Mouse (Mus musculus): ENCODE results near the gene Insl3. TPM values are rescaled to one million over a fixed set of nuclear protein-coding genes. Genes with fewer than 3 reads are reported as not detected.
"Not testable (repeated sequence)": the region's sequence is repeated elsewhere in the genome, so short reads cannot be mapped to it uniquely, and the experiment has no call there.

Gene Insl3
- total RNA-seq, 2 experiments from 2014 or later: 1.2 to 4.7 TPM

DNA sequence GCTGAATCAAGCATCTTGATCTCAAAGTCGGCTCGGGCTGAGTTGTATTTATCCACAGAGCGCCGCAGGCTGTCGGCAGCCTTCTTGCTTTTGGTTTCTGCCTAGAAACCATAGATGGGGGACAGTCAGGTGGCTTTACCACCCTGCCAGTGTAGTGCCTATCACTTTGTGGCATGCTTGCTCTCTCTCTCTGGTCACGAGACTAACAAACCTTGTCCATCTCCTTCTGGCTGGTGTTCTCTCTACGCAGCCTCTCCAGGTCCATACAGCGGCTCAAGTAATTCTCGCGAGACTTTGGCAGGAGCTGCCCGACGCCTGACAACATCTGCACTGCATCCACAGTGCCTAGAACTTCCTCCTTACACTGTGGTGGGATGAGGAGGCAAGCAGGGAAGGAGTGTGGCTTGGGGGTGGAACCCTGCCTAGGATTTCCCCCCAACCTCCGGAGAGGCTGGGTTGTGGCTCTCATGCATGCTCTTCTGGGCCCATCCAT lies 27.6 kb downstream of the Insl3 start:
- intact Hi-C loops (cut with DNase I): no loop called here
- no peak for DNase-seq (ENCODE audit: extremely low spot score in 1 of 2, low spot score in 2 of 2)
- TF ChIP-seq CTCF (IDR thresholded peaks at IDR 0.05): no peak
- no peak overlapping the region for H3K4me3 ChIP-seq
- H3K27ac ChIP-seq: peak overlapping the region; percentile 3

DNA sequence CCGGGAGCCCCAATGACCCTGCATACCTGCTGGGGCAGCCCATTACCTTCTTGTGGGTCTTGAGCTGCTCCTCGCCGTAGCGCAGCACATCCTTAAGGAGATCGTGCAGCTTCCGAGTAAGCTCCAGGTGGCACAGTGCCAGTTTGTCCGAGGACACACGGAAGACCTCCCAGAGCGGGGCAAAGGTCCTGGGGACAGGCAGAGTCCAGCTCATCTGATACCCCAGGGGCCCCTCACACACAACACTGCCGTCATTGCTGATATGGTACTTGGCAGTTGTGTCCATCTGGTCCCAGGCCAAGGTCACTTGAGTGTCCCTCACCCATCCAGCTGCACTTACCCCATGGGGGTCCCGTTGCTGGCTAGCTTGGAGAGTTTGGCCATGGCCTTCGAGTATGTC lies 28.1 kb downstream of the Insl3 start:
- Histone ChIP-seq H3K27ac (peak overlapping the region; percentile 3; the same call in 1 of the 2 replicates), H3K4me3 (no peak overlapping the region)
- DNase-seq (ENCODE audit: extremely low spot score in 1 of 2, low spot score in 2 of 2): no peak
- intact Hi-C loops (cut with DNase I): no loop called here
- no peak for TF ChIP-seq CTCF (IDR thresholded peaks at IDR 0.05)

DNA sequence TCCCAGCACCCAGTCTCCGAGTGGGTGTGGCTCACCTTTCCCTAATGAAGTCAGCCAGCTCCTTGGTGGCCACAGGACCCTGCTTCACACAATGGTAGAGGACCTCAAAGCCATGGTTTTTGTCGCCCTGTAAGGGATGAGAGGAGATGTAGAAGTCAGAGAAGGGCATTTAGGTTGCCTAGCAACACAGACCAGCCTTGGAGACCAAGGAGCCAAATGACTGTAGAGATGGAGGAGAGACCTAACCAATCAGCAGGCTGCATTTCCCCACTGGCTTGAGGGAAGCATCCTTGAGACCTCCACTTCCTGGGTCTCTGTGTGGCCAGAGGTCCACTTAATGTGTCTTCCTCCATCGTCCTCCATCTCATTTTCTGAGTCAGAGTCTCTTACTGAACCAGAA lies 29.2 kb downstream of the Insl3 start:
- Histone ChIP-seq H3K27ac (peak overlapping the region; percentile 84), H3K4me3 (no peak overlapping the region)
- no peak for TF ChIP-seq CTCF (IDR thresholded peaks at IDR 0.05)
- intact Hi-C loops (cut with DNase I): no loop called here
- DNase-seq (ENCODE audit: extremely low spot score in 1 of 2, low spot score in 2 of 2): no peak

DNA sequence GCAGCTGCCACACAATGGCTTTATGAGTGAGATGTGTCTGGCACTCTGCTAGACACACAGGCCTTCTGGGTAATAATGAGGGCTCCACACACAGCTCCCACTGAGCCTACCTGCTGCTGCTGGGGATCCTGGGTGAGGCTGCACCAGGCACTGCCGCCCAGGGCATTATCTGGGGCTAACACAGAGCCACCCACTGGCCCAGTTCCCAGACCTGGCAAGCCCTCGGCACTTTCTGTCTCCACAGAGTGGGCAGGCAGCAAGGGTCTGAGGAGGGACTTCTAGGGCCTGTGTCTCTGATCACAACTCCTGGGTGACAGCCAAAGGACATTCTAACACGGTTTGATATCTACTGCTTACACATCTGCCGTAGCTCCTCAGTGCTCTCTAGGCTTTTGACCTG lies 30.2 kb downstream of the Insl3 start:
- intact Hi-C loops (cut with DNase I): no loop called here
- DNase-seq (ENCODE audit: extremely low spot score in 1 of 2, low spot score in 2 of 2): peak; percentile 53 to 56
- H3K27ac ChIP-seq: peak overlapping the region; percentile 84
- TF ChIP-seq CTCF (IDR thresholded peaks at IDR 0.05): no peak
- no peak overlapping the region for H3K4me3 ChIP-seq

DNA sequence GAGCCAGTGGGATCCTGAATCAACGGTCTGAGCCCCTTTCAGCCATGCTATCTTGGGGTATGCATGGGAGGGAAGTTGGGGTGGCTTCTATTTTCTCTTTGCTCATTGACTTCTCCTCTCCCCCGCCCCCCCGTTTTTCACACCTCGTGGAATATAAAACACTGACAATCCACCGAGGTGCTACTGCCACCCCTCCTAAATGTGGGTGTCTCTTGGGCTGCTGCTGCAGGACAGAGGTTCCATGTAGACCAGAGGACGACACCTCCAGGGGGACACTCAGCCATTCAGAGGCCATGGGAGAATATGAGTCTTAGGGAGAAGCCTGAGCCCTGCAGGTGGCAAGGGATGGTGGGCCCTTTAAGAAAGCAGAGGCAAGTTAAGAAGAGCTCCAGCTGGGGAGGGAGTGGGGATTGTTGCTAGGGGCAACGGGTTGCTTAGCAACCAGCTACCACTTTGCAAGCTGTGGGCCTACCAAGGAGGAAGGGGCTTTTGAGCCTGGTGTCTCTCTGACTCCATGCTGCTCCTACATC lies 31.0 kb downstream of the Insl3 start:
- intact Hi-C loops (cut with DNase I): loop anchor here (2.0 kb wide), 1 partner anchor 49 kb away; the partner anchor contains the start of gene Unc13a
- peak overlapping the region; percentile 84 for H3K27ac ChIP-seq
- DNase-seq (ENCODE audit: extremely low spot score in 1 of 2, low spot score in 2 of 2): peak; percentile 73 to 77
- no peak overlapping the region for H3K4me3 ChIP-seq
- no peak for TF ChIP-seq CTCF (IDR thresholded peaks at IDR 0.05)

DNA sequence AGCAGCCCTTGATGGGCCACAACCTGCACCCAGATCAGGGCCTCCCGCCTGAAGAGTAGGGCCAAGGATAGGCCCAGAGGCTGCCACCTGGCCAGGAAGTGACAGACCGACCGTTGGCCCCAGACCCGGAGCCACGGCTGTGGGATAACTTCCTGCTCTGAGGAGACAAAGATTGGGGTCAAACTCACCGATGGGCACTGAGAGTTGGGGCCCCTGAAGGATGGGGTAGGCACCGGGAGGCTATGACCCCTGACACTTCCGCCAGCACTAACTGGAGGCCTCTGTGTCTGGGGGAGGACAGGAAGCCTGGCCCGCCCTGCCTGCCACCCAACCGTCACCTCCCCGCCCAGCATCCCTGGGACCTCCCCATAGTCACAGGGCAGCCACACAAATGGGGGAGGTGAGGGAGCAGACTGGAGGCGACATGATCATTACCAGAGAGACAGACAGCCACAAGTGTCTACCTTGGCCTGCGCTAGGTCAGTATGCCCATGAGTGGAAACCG lies 34.1 kb downstream of the Insl3 start:
- Histone ChIP-seq H3K4me3 (no peak overlapping the region), H3K27ac (0 out of 2 replicates have a peak overlapping the region, but pooled peaks have one; percentile 19)
- DNase-seq (ENCODE audit: extremely low spot score in 1 of 2, low spot score in 2 of 2): no peak
- intact Hi-C loops (cut with DNase I): no loop called here
- no peak for TF ChIP-seq CTCF (IDR thresholded peaks at IDR 0.05)

DNA sequence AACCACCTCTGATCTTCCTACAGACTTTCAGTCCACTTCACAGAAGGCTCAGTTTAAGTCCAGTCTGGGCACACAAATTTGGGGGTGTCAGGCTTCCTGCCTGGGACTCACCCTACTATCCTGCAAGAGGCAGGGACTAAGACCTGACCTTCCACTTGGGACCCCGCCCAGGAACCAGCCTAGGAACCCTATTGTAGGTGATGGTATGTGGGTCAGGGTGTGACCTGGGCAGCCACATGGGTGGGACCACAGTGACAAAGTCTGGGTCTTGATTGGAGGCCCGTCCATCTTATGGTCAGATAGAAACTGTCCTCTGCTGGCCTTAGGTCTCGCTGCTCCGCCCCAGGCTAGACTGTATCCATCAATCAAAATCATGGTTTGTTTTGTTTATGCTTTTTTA lies 35.4 kb downstream of the Insl3 start:
- intact Hi-C loops (cut with DNase I): no loop called here
- Histone ChIP-seq H3K4me3 (peak overlapping the region; percentile 90), H3K27ac (peak overlapping the region; percentile 97)
- TF ChIP-seq CTCF (IDR thresholded peaks at IDR 0.05): no peak
- no peak for DNase-seq (ENCODE audit: extremely low spot score in 1 of 2, low spot score in 2 of 2)

DNA sequence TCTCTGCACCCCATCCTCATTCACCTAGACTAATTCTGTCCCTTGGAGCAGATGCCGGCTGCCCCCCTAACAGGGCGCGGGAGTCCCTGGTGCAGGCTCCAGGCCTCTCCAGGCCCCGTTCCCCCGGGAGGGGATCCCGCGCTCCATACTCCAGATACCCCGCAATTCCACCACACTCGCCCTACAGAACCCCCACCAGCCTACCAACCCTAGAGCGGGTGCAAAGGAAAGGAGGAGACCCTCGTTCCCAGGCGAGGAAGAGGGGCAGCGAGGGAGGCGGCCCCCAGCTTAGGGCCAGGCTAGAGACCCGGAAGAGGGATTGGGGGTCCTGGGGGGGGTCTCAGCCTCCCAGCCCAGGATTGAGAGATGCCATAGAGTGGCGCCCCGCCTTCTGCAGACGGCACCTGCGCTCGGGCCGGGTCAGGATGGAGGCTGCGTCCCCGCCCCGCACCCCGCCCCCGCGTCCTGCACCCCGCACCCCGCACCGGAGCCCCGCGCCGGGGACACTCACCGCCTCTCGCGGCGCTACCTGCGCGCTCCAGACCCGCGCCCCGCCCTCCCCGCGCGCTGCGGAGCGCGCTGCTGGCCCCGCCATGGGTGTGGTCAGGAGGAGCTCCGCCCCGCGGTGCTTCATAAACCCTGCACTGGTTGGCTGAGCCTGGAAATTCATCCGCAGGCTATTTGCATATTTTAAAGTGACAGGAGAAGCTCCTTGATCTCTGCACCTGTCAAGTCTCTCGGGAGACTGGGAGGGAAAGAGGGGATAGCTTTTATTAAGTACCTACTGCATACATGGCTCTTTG lies 36.3 kb downstream of the Insl3 start, which contains the start of gene Fcho1:
Gene Fcho1, minus strand, starts transcription at position 595 of the 803 bp plus-strand sequence.
- Histone ChIP-seq H3K4me3 (peak within 1 kb of the TSS; percentile 90), H3K27ac (peak within 1 kb of the TSS; percentile 97)
- DNase-seq (ENCODE audit: extremely low spot score in 1 of 2, low spot score in 2 of 2): peak; percentile 82 to 89
- no peak for TF ChIP-seq CTCF (IDR thresholded peaks at IDR 0.05)
- intact Hi-C loops (cut with DNase I): loop anchor here (1.0 kb wide), 1 partner anchor 54 kb away; the partner anchor contains the start of gene Unc13a

DNA sequence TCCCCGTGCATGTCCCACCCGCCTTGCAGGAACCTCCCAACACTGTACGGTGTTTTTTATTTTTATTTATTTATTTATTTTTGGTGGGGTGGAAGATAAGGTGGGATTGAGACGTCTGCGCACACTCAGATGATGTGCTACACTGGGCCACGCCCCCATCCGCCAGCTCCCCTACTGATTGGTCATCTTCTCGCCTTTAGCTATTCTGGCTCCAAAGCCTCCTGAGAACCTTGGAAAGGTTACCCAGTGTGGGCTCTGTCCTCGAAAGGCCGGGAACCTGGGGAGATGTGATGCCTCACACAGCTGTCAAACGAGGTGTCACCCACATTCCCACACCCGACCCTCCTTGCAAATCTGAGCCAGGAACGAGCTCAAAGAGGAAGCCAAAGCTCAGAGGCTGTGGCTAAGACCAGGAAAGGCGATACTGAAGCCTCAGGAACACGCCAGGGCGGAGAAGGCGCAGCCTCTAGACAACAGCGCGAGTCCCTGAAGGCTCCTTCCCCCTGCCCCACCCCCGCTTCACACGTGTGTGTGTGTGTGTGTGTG lies 39.3 kb downstream of the Insl3 start:
- intact Hi-C loops (cut with DNase I): no loop called here
- Histone ChIP-seq H3K4me3 (peak overlapping the region; percentile 33), H3K27ac (peak overlapping the region; percentile 89)
- DNase-seq (ENCODE audit: extremely low spot score in 1 of 2, low spot score in 2 of 2): peak; percentile 40 to 47
- no peak for TF ChIP-seq CTCF (IDR thresholded peaks at IDR 0.05)

DNA sequence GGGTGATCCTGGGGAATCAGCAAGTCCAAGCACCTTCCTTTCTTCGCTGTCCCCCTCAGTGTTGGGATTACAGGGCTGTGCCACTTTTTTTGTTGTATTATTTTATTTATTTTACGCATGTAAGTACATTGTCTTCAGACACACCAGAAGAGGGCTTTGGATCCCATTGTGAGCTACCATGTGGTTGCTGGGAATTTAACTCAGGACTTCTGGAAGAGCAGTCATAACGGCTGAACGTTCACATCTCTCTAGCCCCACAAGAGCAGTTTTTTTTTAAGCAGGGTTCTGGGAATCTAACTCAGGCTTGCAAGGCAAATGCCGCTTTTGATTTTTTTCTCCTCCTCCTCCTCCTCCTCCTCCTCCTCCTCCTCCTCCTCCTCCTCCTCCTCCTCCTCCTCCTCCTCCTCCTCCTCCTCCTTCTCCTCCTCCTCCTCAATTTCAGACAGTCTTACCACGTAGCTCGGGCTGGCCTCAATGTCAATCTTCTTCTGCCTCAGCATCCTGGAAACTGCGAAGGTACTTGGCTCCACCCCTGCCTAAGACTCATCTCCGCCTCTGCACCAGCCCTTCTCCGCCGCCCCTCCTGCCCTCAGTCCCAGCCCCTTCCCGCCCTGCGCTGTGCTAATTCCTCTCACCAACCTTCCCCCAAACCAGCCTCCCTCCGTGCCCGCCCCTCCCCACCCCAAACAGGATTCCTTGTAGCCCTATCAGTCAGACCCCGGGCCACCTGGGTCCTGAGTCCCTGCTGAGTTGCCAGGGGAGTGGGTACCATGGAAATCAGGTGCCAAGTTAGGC lies 40.0 kb downstream of the Insl3 start:
- Histone ChIP-seq H3K4me3 (peak overlapping the region; percentile 33), H3K27ac (peak overlapping the region; percentile 89)
- no peak for TF ChIP-seq CTCF (IDR thresholded peaks at IDR 0.05)
- DNase-seq (ENCODE audit: extremely low spot score in 1 of 2, low spot score in 2 of 2): peak in 1 of 2 experiments; percentile 23
- intact Hi-C loops (cut with DNase I): no loop called here

DNA sequence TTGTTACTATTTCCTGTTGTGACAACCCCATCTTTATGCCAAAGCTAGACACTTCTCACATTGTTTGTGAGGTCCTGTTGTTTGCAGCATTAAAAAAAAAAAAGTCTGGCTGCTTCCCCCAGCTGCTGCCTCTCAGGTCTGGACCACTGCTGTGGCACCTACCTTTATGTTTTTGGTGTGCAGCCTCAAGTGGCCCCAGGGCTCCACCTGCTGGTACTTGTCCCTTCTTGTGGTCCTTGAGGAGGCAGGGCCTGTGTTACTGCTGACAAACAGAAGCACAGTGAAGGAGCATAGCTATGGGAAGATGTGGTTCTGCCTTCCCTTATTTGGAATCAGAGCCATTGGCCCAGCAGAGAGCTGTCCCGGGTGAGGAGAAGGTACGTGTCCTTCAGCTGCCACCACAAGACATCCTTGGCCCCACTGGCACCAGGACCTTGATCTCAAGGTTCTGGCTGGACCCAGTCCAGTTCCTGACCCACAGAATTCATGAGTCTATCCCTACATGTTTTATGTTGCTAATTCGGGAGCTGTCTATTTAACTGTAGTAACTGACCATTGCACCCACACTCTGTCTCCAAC lies 42.7 kb downstream of the Insl3 start:
- DNase-seq (ENCODE audit: extremely low spot score in 1 of 2, low spot score in 2 of 2): peak; percentile 72 to 78

DNA sequence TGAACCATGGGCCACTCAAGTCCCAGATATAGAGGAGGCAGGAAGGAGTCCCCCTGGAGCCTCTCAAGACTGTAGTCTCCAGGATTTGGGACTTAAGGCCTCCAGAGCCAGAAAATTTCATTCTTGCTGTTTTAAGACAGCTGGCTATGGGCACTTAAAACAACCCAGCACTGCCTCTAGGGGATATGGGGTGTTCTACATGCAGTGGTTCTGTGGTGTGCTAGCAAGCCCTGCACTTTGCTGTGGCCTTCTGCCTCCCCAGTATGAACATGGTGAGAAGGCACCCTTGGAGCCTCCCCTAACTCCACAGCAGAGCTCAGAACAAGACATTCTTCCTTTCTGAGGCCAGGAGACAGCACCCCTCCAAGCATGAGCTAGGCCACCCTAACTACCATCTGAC lies 49.3 kb downstream of the Insl3 start:
- H3K4me3 ChIP-seq; H3K27ac ChIP-seq; intact Hi-C loops (cut with DNase I); DNase-seq (ENCODE audit: extremely low spot score in 1 of 2, low spot score in 2 of 2): not testable (repeated sequence)

More for the DNA sequence above, 42.7 kb downstream of the Insl3 start:
- intact Hi-C loops (cut with DNase I): loop anchor here (1.0 kb wide), 1 partner anchor 22 kb away; no protein-coding TSS in a partner anchor
- TF ChIP-seq CTCF (IDR thresholded peaks at IDR 0.05): peak; percentile 64
- Histone ChIP-seq H3K4me3 (no peak overlapping the region), H3K27ac (no peak overlapping the region)
